Mouse (Mus musculus): ENCODE measurements at regions not wholly inside any gene's neighbourhood (a gene's known extent, or its start where the extent isn't known, plus 50 kb on each side); places are given as distances from the start of the nearest gene placed in this dataset.

GRCm38 (mm10) chr9:31997178-31998097 lies 84.2 kb upstream of the Barx2 start:
- TF ChIP-seq POLR2A (IDR thresholded peaks at IDR 0.05; ENCODE audit: low read depth, low read length) (no peak), CTCF (conservative IDR thresholded peaks at IDR 0.05 in 1 of 2, IDR thresholded peaks at IDR 0.05 in 1 of 2; ENCODE audit: low read depth in 2 of 2, low read length in 2 of 2) (no peak), ZNF384 (IDR thresholded peaks at IDR 0.05; ENCODE audit: low read depth, low read length) (no peak), E2F4 (IDR thresholded peaks at IDR 0.05; ENCODE audit: insufficient replicate concordance, low read depth, low read length) (no peak), USF2 (conservative IDR thresholded peaks at IDR 0.05; ENCODE audit: low read depth, low read length) (no peak), RCOR1 (conservative IDR thresholded peaks at IDR 0.05; ENCODE audit: low read depth, low read length) (no peak), NRF1 (IDR thresholded peaks at IDR 0.05; ENCODE audit: low read depth, low read length) (no peak), ELF1 (IDR thresholded peaks at IDR 0.05; ENCODE audit: low read depth, low read length) (no peak), CHD2 (IDR thresholded peaks at IDR 0.05; ENCODE audit: low read length) (no peak), NELFE (IDR thresholded peaks at IDR 0.05; ENCODE audit: low read depth, low read length) (no peak), CHD1 (IDR thresholded peaks at IDR 0.05; ENCODE audit: low read depth, low read length) (no peak), ZC3H11A (IDR thresholded peaks at IDR 0.05; ENCODE audit: low read depth, low read length) (no peak)
